7 mouse cellular contexts compared by ENCODE assay signal in genomic region chr19:12500881-12501311, GRCm38 (mm10). TPM values are rescaled to one million over a fixed set of nuclear protein-coding genes. Genes with fewer than 3 reads are reported as not detected.
DNase-seq lines count a peak whose midpoint lies in the region; ATAC-seq and TF ChIP-seq lines count a peak whose summit lies in the region.

No protein-coding gene starts in this region.

- TF ChIP-seq EP300 in lung, postnatal 0 days (IDR thresholded peaks at IDR 0.05): no peak

- H3K27me3 ChIP-seq in cerebellum, adult 2 months (ENCODE audit: control insufficient read depth, insufficient read depth, low read length): no peaks in the 10 kb centered on the region
- 0 out of 2 replicates have a peak, but pooled peaks cover 6% of the 10 kb centered on the region for H3K27me3 ChIP-seq in kidney, embryonic 15.5 days
- no peaks in the 10 kb centered on the region for H3K27me3 ChIP-seq in lung, postnatal 0 days (replicated peaks; ENCODE audit: insufficient read depth, low read length)

- H3K9ac ChIP-seq in kidney, embryonic 15.5 days: peak overlapping the region; percentile 70
- peak overlapping the region; percentile 78 for H3K9ac ChIP-seq in lung, postnatal 0 days (replicated peaks; ENCODE audit: low read depth)

- 0 out of 2 replicates have a peak, but pooled peaks have one; percentile 3 for TF ChIP-seq CTCF in cerebellum, adult 2 months (IDR thresholded peaks at IDR 0.05; ENCODE audit: borderline replicate concordance, insufficient read depth, low read depth, low read length)
- TF ChIP-seq CTCF in lung, postnatal 0 days (IDR thresholded peaks at IDR 0.05): peak; percentile 23; the same call in 1 of the 2 replicates

- DNase-seq in A20 (ENCODE audit: low read depth, low spot score): peak; percentile 54
- peak; percentile 37 for DNase-seq in CD4-positive, CD25-positive, alpha-beta regulatory T cell, adult 2 months (ENCODE audit: low read depth, low spot score)
- peak; percentile 71 for DNase-seq in cerebellum, adult 2 months
- DNase-seq in gastrocnemius, postnatal 14 days: peak; percentile 56
- peak; percentile 39 for DNase-seq in lung, postnatal 0 days (ENCODE audit: low spot score)
- peak; percentile 56 to 64 for DNase-seq in right cerebral cortex, postnatal 10 days (ENCODE audit: low spot score in 2 of 2)

- intact Hi-C loops in gastrocnemius, postnatal 14 days (cut with DNase I; ENCODE audit: low total_unique reads): loop anchor here (5.0 kb wide), 1 partner anchor 34 kb away; no protein-coding TSS in a partner anchor

- no peak for TF ChIP-seq POLR2A in cerebellum, adult 2 months (IDR thresholded peaks at IDR 0.05; ENCODE audit: borderline replicate concordance, insufficient read depth, low read length)

- H3K27ac ChIP-seq in cerebellum, adult 2 months (ENCODE audit: insufficient read depth, low read length): peak overlapping the region; percentile 30; the same call in 1 of the 2 replicates
- peak overlapping the region; percentile 86 for H3K27ac ChIP-seq in kidney, embryonic 15.5 days
- H3K27ac ChIP-seq in lung, postnatal 0 days (ENCODE audit: low read length): peak overlapping the region; percentile 86

- H3K36me3 ChIP-seq in kidney, embryonic 15.5 days: no peaks in the 10 kb centered on the region
- no peaks in the 10 kb centered on the region for H3K36me3 ChIP-seq in lung, postnatal 0 days (ENCODE audit: insufficient read depth, low read length)

- 1% methylated on average over 38 of the region's 38 CpGs for WGBS in cerebellum, adult 2 months
- WGBS in kidney, embryonic 15.5 days: under 1% methylated on average over 37 of the region's 38 CpGs
- 0% methylated on average over 25 of the region's 38 CpGs for WGBS in lung, postnatal 0 days

- ATAC-seq in kidney, embryonic 15.5 days (replicated peaks; ENCODE audit: low FRiP score): peak; percentile 76
- ATAC-seq in lung, postnatal 0 days: peak; percentile 63

- no peaks in the 10 kb centered on the region for H3K9me3 ChIP-seq in kidney, embryonic 15.5 days (replicated peaks)
- H3K9me3 ChIP-seq in lung, postnatal 0 days (ENCODE audit: low read length): no peaks in the 10 kb centered on the region

- H3K4me3 ChIP-seq in cerebellum, adult 2 months (replicated peaks; ENCODE audit: insufficient read depth, low read depth, low read length): peak overlapping the region; percentile 69
- H3K4me3 ChIP-seq in kidney, embryonic 15.5 days (replicated peaks): peak overlapping the region; percentile 72
- H3K4me3 ChIP-seq in lung, postnatal 0 days (ENCODE audit: low read depth, low read length): peak overlapping the region; percentile 71

- no peaks in the 10 kb centered on the region for H3K4me1 ChIP-seq in cerebellum, adult 2 months (ENCODE audit: control insufficient read depth, insufficient read depth, low read length)
- peaks cover 13% of the 10 kb centered on the region for H3K4me1 ChIP-seq in kidney, embryonic 15.5 days
- peaks cover 8% of the 10 kb centered on the region; the same call in 1 of the 2 replicates for H3K4me1 ChIP-seq in lung, postnatal 0 days (ENCODE audit: insufficient read depth, low read depth, low read length)

- peak overlapping the region; percentile 89 for H3K4me2 ChIP-seq in kidney, embryonic 15.5 days
- H3K4me2 ChIP-seq in lung, postnatal 0 days (replicated peaks; ENCODE audit: low read depth, low read length): peak overlapping the region; percentile 99

RNA-seq across cellular contexts. Expression of gene Dtx4, which starts 0.4 kb away (rescaled TPM):
- 11.4 and 11.5 TPM in 2 replicates for polyA plus RNA-seq in cerebellum, adult 2 months (2012; rRNA removed)
- total RNA-seq in gastrocnemius, postnatal 14 days (2021): 10 to 100 TPM; 10.1 to 14.1 TPM
- 6.2 and 6.7 TPM in 2 replicates for polyA plus RNA-seq in kidney, embryonic 15.5 days (2015; fragmentation: Nextera tagmentation; extraction: Ambion mirVana)
- polyA plus RNA-seq in lung, postnatal 0 days (2015; fragmentation: Nextera tagmentation; extraction: Ambion mirVana): 8.4 and 8.7 TPM in 2 replicates

RNA-seq across cellular contexts. Expression of gene Mpeg1, which starts 40.3 kb away (rescaled TPM):
- 3.3 and 3.6 TPM in 2 replicates for polyA plus RNA-seq in cerebellum, adult 2 months (2012; rRNA removed)
- total RNA-seq in gastrocnemius, postnatal 14 days (2021): 1 to 10 TPM; 1.5 to 1.6 TPM
- polyA plus RNA-seq in kidney, embryonic 15.5 days (2015; fragmentation: Nextera tagmentation; extraction: Ambion mirVana): 0.57 and 0.62 TPM in 2 replicates
- polyA plus RNA-seq in lung, postnatal 0 days (2015; fragmentation: Nextera tagmentation; extraction: Ambion mirVana): 5.5 and 6.3 TPM in 2 replicates

RNA-seq across cellular contexts. Expression of gene Fam111a, which starts 44.6 kb away (rescaled TPM):
- polyA plus RNA-seq in cerebellum, adult 2 months (2012; rRNA removed): 0.46 and 0.65 TPM in 2 replicates
- 1 to 10 TPM; 3.9 to 5.5 TPM for total RNA-seq in gastrocnemius, postnatal 14 days (2021)
- polyA plus RNA-seq in kidney, embryonic 15.5 days (2015; fragmentation: Nextera tagmentation; extraction: Ambion mirVana): 25.3 and 26.3 TPM in 2 replicates
- polyA plus RNA-seq in lung, postnatal 0 days (2015; fragmentation: Nextera tagmentation; extraction: Ambion mirVana): 7.4 and 8.8 TPM in 2 replicates

Comparison
In these comparisons a context has a peak if more than half of its experiments do, and no peak if none do; other contexts are left out.
1. Peak in every context shown above with its lines: DNase-seq, ATAC-seq, H3K4me3 ChIP-seq and H3K27ac ChIP-seq.
2. H3K27ac ChIP-seq: peak in every context shown above with its lines; median percentile 86 in kidney, embryonic 15.5 days; 86 in lung, postnatal 0 days; 30 in cerebellum, adult 2 months.